Mouse (Mus musculus) B cell, adult 2 months (primary cell): ENCODE data around the gene Psmb3.
"Not testable (repeated sequence)": the region's sequence is repeated elsewhere in the genome, so short reads cannot be mapped to it uniquely, and the experiment has no call there.

Experiments
- DNase-seq, 2 experiments: peaks; one replicate each; pipeline ENCODE4 v3.0.0; 2022

Gene Psmb3

GRCm38 (mm10) chr11:97703039-97703826, at the start of gene Psmb3:
Psmb3 (plus strand) TSS chr11:97703399.
- peak; percentile 95 for DNase-seq

DNA sequence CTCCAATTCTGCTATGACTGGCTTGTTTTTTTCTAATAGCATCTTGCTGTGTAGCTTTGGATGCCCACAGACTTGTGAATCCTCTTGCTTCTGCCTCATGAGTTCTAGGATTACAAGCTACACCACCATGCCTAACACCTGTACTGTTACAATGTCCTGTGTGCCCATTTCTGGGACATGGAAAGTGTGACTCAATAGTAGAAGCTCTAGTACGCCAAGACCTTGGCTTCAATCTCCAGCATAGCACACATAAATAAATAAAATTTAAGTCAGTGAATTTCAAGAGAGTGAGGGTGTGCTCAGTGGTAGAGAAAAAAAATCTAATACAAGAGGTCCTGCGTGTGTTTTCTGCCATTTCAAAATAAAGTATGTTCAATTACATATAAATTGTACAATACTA, 49.0 kb upstream of the Psmb3 start:
- DNase-seq, result no peak

DNA sequence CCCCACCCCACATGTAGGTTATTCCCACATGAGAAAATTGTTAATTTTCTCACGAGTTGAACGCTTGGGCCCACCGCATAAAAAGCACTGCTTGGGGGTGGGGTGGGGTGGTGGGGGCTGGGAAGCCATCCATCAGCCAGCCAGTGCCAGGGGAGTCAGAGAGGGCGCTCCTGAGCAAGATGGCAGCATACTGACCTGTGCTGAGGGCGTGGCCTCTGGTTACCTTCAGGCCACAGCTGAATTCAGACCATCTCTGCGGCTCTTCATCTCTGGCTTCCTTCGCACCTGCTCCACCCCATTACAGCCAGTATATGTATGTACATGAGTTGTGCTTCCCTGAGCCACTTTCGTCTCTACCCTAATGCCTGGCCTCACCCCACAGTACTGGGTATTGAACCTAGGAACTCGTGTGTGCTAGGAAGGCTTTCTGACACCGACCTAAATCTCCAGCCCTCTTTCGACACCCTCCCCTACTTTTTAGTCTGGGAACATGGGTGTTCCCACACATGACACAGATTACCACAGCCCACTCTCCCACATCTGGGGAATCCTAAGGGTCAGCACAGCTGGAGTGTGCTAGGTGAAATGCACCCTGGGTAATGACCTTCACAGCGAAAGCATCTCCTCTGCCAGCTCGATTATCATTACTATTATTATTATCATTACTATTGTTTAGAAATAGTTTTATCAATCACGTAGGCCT, 46.8 kb upstream of the Psmb3 start:
- no peak for DNase-seq

- no peak for DNase-seq
These were observed 45.8 kb upstream of the Psmb3 start for GRCm38 (mm10) chr11:97657184-97657945.

DNA sequence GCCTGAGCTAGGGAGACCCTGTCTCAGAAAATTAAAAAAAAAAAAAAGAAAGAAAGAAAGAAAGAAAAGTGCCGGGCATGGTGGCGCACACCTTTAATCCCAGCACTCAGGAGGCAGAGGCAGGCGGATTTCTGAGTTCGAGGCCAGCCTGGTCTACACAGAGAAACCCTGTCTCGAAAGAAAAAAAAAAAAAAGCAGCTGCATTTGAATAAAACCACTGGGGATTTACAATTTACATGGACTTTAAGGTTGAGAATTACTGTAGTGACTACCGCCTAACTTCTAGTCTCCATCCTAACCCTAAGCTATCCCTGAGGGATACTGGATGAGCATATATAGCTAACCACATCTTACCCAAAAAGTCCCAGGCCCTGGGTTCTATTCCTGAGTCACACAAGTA, 45.2 kb upstream of the Psmb3 start:
- DNase-seq, result not testable (repeated sequence)

- DNase-seq, result no peak
These were observed 44.4 kb upstream of the Psmb3 start for GRCm38 (mm10) chr11:97658751-97659266.

DNA sequence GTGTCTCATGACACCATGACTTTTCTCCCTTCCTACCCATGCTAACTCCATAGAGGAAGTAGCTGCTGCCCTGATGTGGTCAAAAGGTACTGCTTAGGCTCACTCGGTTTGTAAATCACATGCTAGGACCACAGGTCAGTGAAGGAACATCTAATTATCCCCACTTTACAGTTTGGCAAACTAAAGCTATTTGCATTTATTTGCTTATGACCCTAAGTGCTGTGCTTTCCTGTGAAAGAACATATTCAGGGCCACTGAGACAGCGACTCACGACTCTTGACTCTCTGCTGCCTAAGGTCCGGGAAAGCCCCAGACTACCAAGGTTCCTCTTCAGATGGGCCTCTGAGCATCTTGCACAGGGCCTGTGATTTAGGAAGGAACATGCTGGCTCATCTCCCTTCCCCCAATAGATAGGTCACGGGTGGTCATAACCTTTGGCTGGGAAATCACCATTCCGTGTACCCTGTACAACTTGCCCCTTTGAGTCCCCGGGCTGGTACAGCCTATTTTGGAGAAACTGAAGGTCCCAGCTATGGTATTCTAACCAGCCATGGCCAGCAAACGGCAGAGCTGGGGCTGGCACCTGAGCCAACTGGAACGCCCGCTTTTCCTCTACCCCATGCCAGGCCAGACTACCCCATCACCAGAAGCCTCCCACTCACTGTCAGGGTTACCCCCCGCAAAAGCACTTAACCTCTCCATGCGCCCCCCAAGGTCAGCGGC, 43.8 kb upstream of the Psmb3 start:
- peak; percentile 84 to 88 for DNase-seq

DNA sequence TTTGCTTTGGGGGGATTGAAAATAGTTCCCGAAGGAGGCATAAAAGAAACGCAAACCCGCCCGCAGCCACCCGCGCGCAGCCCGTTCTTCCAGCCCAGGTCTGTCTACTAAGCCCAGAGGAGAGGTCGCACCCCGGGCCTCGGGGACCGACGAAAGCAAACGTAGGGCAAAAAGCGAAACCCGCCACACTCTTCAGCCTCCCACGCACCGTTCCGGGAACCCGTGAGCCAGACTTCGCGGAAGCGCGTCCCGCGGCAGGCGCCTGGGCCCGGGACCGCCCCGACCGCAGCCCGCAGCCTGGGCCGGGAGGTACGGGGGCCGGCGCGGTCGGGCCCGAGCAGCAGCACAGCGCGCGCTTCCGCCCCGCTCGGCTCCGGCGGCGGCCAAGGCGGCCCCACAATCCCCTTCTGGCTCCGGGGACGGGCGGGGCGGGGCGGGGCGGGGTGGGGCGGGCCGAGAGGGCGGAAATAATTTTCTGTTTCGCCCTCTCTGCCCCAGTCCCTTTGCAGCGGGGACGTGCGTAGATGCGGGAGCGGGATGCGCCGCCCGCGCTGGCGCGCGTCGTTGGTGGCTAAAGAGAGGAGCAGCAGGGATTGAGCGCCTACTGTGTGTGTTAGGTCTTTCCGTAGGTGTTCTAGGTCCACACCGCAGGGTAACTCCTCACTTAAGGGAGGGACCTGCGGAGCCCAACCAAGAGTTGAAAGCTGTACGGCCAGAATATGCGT, 43.0 kb upstream of the Psmb3 start:
- DNase-seq, result peak; percentile 77 to 81

DNA sequence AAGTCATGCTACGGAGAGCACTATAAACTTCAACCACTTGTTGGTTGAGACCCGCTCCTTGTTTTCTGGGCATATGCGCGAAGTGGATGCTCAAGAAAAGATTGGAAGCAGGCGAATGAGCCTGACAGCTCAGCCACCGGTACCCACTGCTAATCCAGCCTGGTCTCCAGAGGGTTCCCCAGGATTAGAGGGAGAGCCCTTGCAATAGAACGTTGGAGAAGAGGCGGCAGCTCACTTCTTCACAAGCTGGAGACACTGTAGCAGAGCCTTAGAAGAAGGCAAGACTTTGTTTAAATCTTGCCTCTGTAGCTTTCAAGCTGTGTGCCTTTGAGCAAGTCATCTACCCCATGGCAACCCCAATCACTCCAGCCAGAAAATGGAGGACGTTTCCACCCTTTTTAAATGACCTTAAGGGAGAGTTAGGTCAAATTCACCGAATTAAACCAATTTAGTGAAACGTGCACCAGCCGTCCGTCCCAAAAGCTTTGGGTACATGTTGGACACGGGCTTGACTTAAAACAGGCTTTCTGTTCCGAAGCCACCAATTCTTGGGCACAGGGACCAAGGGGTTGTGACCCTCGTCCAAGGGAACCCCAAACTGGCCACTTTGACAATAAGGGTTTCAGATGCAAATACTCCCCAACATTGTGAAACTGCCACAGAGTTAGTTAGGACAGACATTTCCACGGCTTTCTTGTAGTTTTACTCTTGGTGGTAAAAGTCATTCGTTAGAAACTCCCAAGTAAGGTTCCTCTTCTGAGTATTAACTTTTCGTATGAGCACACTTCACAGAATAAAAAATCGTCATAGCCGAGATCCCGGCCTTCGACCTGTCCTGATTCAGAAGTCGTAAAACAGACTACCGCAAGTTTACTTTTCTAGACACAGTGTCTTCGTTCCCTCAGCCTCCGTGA, 42.2 kb upstream of the Psmb3 start:
- DNase-seq, result peak; percentile 38 to 47

DNA sequence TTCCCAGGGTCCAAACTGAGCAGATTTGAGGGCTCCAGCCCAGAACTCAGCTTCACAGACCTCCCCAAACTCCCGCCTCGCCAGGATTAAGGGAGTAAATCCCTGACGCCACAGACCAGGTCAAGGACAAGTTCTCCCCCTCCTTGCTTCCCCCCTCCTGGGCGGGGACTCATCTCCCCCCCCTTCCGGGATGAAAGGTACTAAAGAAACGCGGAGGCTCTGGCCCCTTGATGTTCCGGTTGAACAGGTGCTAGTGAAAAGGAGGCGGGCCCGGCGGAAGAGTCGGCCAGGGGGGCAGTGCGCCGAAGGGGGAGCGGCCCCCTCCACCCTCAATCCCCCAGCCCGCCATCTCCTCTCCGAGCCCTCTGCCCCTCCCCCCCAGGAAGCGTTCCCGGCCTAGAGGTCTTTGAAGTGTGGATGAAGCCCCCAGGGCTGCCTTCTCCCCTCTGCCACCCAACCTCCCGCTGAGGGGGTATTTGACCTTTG, 41.5 kb upstream of the Psmb3 start:
- DNase-seq, result peak; percentile 65 to 69

DNA sequence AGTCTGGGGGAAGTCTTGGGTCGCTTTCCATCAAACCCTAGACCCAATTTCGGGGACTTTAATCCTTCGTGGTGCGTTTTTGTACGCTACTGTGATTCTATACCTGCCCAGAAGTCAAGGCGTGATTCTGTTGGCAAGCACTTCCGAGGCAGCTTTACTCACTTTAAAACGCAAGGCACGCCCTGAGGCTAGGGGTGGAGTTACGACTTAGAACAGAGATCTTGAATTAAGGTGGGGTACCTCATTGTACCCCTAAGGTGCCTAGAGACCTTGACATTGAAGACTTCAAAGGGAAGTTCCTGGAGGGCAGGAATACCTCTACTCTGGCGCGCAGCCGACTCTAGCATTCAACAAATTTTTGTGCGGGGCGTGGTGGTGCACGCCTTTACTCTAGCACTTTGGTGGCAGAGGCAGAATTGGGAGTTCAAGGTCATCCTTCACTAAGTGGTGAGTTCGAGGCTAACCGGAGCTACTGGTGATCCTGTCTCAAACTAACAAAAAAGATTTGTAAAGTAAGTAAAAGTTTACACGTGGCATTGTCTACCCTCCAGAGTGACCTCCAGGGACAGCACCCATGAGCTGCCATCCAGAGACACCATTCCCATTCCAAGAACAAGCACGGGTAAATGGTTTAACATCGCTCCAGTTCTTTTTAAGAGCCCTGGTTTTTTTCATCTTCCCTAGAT, 40.8 kb upstream of the Psmb3 start:
- peak in 1 of 2 experiments; percentile 73 for DNase-seq

GRCm38 (mm10) chr11:97662893-97663527, 40.2 kb upstream of the Psmb3 start, which contains the start of gene Mllt6:
Mllt6 (plus strand) TSS chr11:97663414.
- DNase-seq, result peak; percentile 78 to 81

DNA sequence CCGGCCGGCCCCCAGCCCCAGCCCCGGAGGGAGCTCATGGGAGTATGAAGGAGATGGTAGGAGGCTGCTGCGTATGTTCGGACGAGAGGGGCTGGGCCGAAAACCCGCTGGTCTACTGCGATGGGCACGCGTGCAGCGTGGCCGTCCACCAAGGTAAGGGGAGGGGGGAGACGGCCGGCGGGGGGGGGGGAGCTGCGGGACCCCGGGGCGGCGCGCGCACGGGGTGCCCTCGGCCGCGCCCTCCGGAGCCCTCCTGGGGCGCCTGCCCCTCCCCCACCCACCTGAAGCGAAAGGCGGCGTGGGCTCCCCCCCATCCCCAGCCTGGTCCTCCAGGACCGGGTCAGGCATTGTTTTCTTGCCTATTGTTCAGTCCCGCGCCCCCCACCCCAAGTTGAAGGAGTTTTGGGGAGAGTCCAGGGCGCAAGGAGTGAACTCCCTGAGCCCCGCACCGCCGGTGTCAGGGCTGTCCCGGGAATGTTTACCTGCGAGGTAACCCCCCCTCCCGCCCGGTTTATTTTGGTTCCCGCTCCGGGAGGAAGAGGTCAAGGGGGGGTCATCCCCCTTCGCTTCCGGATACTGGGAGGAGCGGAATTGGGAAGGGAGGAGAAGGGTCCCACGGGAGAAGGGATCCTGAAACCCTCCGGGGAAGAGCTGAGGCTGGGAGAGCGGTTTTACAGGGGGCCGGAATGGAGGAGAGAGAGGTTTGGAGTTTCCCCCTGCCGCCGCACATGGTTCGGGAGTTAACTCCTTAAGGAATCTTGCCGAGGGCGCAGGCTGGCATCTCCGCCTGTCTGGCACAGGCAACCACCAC, 39.5 kb upstream of the Psmb3 start:
- peak; percentile 45 to 52 for DNase-seq

DNA sequence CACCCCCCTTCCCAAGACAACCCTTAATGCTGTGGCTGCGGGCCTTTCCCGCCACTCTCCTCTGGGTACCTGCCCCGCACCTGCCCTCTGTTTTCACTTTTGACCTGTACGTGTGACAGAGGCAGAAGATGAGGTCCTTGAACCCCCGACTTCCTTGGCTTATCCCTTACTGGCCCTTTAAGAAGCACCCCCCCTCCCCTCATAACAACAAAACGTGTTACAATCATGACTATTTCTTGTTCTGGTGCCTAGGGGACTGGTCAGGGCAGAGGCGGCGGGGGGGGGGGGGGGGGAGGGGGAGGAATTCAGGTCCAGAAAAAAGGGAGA, 38.9 kb upstream of the Psmb3 start:
- DNase-seq, result no peak

- peak in 1 of 2 experiments; percentile 16 for DNase-seq
These were observed 38.4 kb upstream of the Psmb3 start for GRCm38 (mm10) chr11:97664771-97665240.

GRCm38 (mm10) chr11:97665431-97665830, 37.8 kb upstream of the Psmb3 start:
- DNase-seq, result no peak

GRCm38 (mm10) chr11:97666221-97666620, 37.0 kb upstream of the Psmb3 start:
- no peak for DNase-seq

DNA sequence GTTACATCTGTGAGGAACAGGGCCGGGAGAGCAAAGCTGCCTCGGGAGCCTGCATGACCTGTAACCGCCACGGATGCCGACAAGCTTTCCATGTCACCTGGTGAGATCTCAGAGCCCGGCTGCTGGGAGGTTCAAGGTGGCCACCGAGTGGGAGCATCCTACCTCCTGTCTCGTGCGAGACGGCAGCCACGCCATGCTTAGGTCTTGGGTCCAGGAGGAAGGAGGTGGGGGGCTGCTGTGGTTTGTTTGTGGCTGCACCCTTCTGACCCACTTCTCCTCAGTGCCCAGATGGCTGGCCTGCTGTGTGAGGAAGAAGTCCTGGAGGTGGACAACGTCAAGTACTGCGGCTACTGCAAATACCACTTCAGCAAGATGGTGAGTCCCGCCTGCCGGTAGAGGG, 36.4 kb upstream of the Psmb3 start:
- no peak for DNase-seq
